Mouse (Mus musculus) intestine, embryonic 14.5 days (tissue): ENCODE measurements around the gene Tbx21. TPM values are rescaled to one million over a fixed set of nuclear protein-coding genes. Genes with fewer than 3 reads are reported as not detected.

Source experiments
- ATAC-seq: fragments of 200-750 bp; cut with Nextera tagmentation; replicated peaks from 2 replicates; pipeline ENCODE4 v1.8.0; 2017; ENCODE audit warnings: low read depth, moderate number of reproducible peaks, moderate TSS enrichment, moderate library complexity; ENCODE audit not compliant: low FRiP score, low TSS enrichment
- DNase-seq: peaks from one replicate; pipeline ENCODE4 v3.0.0-alpha.2; 2018; ENCODE audit warnings: low spot score
- H3K27ac ChIP-seq: fragments of 300-500 bp; sonication (generic); 2 replicates; pipeline ENCODE4 v1.5.1; 2014; ENCODE audit warnings: low read depth, mild to moderate bottlenecking, control low read depth
- H3K27me3 ChIP-seq: fragments of 300-500 bp; sonication (generic); replicated peaks from 2 replicates; pipeline ENCODE4 v1.6.1; 2014; ENCODE audit warnings: low read length, control low read depth; ENCODE audit not compliant: control insufficient read depth, insufficient read depth
- H3K36me3 ChIP-seq: fragments of 300-500 bp; sonication (generic); 2 replicates; pipeline ENCODE4 v1.6.1; 2014; ENCODE audit warnings: low read length, control low read depth; ENCODE audit not compliant: control insufficient read depth, insufficient read depth
- H3K4me1 ChIP-seq: fragments of 300-500 bp; sonication (generic); replicated peaks from 2 replicates; pipeline ENCODE4 v1.6.1; 2014; ENCODE audit warnings: low read length, control low read depth, mixed read lengths; ENCODE audit not compliant: control insufficient read depth, insufficient read depth
- H3K4me2 ChIP-seq: fragments of 300-500 bp; sonication (generic); 2 replicates; pipeline ENCODE4 v1.6.1; 2014; ENCODE audit warnings: low read length
- H3K4me3 ChIP-seq: fragments of 300-500 bp; sonication (generic); 2 replicates; pipeline ENCODE4 v1.5.1; 2014; ENCODE audit warnings: low read depth, low read length, control low read depth, mixed read lengths
- H3K9ac ChIP-seq: fragments of 300-500 bp; sonication (generic); 2 replicates; pipeline ENCODE4 v1.6.1; 2014; ENCODE audit warnings: mild to moderate bottlenecking, low read length
- H3K9me3 ChIP-seq: fragments of 300-500 bp; sonication (generic); 2 replicates; pipeline ENCODE4 v1.6.1; 2016; ENCODE audit warnings: low read length, control low read depth; ENCODE audit not compliant: control insufficient read depth
- WGBS: fragments of 180-500 bp; shearing (Covaris S2); extraction: QIAGEN DNeasy Blood & Tissue Kit; methylation state at CpG from one replicate; pipeline ENCODE4 v1.1.7; 2014; 5-methylcytosine and 5-hydroxymethylcytosine counted together
- polyA plus RNA-seq: library from polyadenylated mRNA; unstranded; fragments of >200 nt; fragmentation: Nextera tagmentation; extraction: Ambion mirVana; gene quantifications from 2 replicates; pipeline ENCODE4 v1.2.1, GENCODE M21; 2014

Gene Tbx21
- polyA plus RNA-seq, 1 experiment from 2014 or later = not detected

- Histone ChIP-seq H3K4me2 (no peak overlapping the region), H3K9me3 (no peaks in the 10 kb centered on the region), H3K4me3 (no peak overlapping the region), H3K9ac (no peak overlapping the region), H3K36me3 (0 out of 2 replicates have a peak, but pooled peaks cover 24% of the 10 kb centered on the region), H3K4me1 (peaks cover 7% of the 10 kb centered on the region; the same call in 1 of the 2 replicates), H3K27ac (no peak overlapping the region), H3K27me3 (peaks cover 39% of the 10 kb centered on the region)
- 75% methylated on average over 4 of the region's 4 CpGs for WGBS
- ATAC-seq = no peak
- no peak for DNase-seq
Measured at GRCm38 (mm10) chr11:97140811-97141210, 25.7 kb upstream of the Tbx21 start.

DNA sequence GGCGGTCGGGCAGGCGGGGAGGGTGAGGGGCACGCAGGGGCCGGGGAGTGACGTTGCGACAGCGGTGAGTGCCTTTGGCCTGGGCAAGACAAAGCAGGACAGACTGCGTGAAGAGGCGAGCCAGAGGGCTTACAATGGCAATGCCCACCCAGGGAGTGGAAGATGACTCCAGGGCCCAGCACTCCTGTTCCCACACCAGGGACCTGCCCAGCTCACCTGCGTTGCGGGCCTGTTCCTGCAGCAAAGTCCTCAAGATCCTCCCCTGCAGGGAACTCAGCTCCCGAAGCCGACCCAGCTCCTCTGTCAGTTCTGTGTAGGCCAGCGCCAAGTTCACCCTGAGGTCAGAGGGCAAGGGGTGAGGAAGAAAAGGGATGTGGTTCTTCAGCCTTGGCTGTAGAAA lies 24.1 kb upstream of the Tbx21 start:
- Histone ChIP-seq H3K4me2 (peak overlapping the region; percentile 44), H3K36me3 (0 out of 2 replicates have a peak, but pooled peaks cover 24% of the 10 kb centered on the region), H3K4me1 (peaks cover 7% of the 10 kb centered on the region; the same call in 1 of the 2 replicates), H3K9me3 (no peaks in the 10 kb centered on the region), H3K27ac (no peak overlapping the region), H3K4me3 (peak overlapping the region; percentile 24), H3K27me3 (peaks cover 39% of the 10 kb centered on the region), H3K9ac (no peak overlapping the region)
- DNase-seq (no peak), ATAC-seq (no peak)
- 21% methylated on average over 15 of the region's 15 CpGs for WGBS

DNA sequence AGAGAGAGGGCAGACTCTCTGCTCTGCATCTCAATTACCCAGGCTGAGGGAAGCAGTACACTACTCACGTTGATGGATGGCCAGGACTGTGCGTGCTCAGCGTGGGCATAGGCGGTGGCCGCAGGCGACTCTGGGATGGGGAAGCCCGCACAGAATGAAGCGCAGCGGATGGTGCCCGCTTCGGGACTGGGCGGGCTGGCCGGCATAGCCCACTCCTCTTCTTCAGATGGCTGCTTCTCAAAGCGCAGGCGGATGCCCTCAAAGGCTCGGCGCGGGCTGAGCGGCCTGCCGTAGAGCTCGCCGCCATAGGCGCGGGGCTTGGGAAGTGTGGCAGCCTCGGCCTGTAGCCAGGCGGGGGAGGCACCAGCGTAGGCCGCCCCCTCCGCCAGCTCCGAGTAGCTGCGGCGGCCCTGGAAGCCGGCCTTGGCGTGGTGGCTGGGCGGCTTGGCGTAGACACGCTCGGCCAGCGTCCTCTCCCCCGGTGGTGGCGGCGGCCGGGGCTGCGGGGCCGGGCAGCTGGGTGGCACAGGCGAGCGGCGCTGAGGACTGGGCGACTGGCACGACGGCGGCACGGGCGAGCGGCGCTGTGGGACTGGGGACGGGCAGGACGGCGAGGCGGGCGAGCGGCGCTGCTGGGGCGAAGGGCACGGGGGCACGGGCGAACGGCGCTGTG lies 23.6 kb upstream of the Tbx21 start:
- Histone ChIP-seq H3K4me3 (peak overlapping the region; percentile 24), H3K27me3 (peaks cover 39% of the 10 kb centered on the region), H3K4me2 (peak overlapping the region; percentile 44), H3K4me1 (peaks cover 7% of the 10 kb centered on the region; the same call in 1 of the 2 replicates), H3K36me3 (0 out of 2 replicates have a peak, but pooled peaks cover 21% of the 10 kb centered on the region), H3K9me3 (no peaks in the 10 kb centered on the region), H3K9ac (peak overlapping the region; percentile 8; the same call in 1 of the 2 replicates), H3K27ac (no peak overlapping the region)
- 17% methylated on average over 68 of the region's 69 CpGs for WGBS
- peak; percentile 37; the same call in 1 of the 2 replicates for ATAC-seq
- DNase-seq = no peak

DNA sequence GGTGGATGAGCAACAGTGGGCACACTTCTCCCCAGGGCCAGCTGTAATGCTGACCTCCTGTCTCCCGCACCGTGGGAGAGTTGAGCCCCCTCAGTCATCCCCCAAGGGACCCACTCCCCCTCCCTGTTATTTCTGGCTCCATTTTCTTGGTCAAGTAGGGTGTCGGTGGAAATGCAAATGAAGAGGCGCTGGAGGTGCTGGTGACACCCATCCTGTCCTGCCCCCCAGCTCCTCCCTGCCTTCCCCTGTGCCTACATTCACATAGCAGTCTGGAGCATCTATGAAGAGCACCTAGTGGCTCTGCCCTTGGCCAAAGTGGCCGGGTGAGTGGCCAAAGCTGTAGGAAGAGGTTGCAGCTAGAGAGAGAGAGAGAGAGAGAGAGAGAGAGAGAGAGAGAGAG lies 18.1 kb upstream of the Tbx21 start:
- WGBS = 49% methylated on average over 5 of the region's 5 CpGs
- H3K36me3 ChIP-seq = 0 out of 2 replicates have a peak, but pooled peaks cover 9% of the 10 kb centered on the region
- no peak overlapping the region for H3K27ac ChIP-seq
- H3K27me3 ChIP-seq = peaks cover 12% of the 10 kb centered on the region; the same call in 1 of the 2 replicates
- ATAC-seq (no peak), DNase-seq (no peak)
- no peak overlapping the region for H3K9ac ChIP-seq
- no peak overlapping the region for H3K4me2 ChIP-seq
- H3K4me1 ChIP-seq = no peaks in the 10 kb centered on the region
- H3K9me3 ChIP-seq = no peaks in the 10 kb centered on the region
- H3K4me3 ChIP-seq = no peak overlapping the region

GRCm38 (mm10) chr11:97132185-97132584 lies 17.1 kb upstream of the Tbx21 start:
- DNase-seq = no peak
- H3K36me3 ChIP-seq = 0 out of 2 replicates have a peak, but pooled peaks cover 5% of the 10 kb centered on the region
- H3K4me1 ChIP-seq = peaks cover 4% of the 10 kb centered on the region; the same call in 1 of the 2 replicates
- no peak overlapping the region for H3K4me3 ChIP-seq
- H3K4me2 ChIP-seq = no peak overlapping the region
- ATAC-seq = no peak
- no peak overlapping the region for H3K9ac ChIP-seq
- WGBS = 13% methylated on average over 6 of the region's 6 CpGs
- H3K9me3 ChIP-seq = no peaks in the 10 kb centered on the region
- 0 out of 2 replicates have a peak, but pooled peaks cover 5% of the 10 kb centered on the region for H3K27me3 ChIP-seq
- H3K27ac ChIP-seq = no peak overlapping the region

DNA sequence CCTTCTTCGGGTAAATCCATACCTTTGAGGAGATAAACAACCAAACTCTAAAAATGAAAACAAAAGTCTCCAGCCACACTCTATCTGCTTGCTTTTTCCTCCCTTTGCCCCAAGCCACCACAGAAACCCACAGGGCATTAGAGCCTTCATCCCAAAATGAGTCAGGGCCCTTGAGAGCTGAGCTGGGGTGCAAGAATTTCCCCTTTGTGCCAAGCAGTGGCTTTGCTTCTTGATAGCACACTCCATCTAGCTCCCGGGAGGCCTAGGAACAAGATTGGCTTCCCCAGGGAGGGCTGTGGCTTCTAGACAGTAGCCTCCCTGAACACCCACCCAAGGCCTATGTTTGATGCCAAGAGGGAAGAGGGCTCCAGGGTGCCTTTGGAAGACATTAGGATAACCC lies 16.6 kb upstream of the Tbx21 start:
- DNase-seq (no peak), ATAC-seq (no peak)
- Histone ChIP-seq H3K4me1 (peaks cover 4% of the 10 kb centered on the region; the same call in 1 of the 2 replicates), H3K27me3 (0 out of 2 replicates have a peak, but pooled peaks cover 3% of the 10 kb centered on the region), H3K36me3 (0 out of 2 replicates have a peak, but pooled peaks cover 2% of the 10 kb centered on the region), H3K4me3 (no peak overlapping the region), H3K4me2 (no peak overlapping the region), H3K9ac (no peak overlapping the region), H3K9me3 (no peaks in the 10 kb centered on the region), H3K27ac (no peak overlapping the region)
- WGBS = 63% methylated on average over 2 of the region's 2 CpGs

DNA sequence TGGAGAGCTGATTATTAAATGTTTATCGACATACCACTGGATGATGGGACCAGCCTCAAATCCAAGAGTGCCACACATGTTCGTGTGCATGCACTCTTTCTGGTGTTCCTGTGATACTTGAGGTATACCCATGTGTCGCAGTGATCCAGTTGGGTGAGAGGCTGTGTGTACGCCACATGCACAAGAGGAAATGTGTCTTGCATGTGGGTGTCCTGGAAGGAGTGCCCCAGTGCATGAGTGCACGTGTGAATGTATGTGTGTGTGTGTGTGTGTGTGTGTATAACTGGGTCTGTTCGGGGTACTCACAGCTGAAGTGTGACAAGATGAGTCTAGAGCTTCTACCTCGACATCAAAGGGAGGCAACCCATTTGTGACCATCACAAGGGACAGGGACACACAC lies 15.2 kb upstream of the Tbx21 start:
- WGBS = 78% methylated on average over 7 of the region's 7 CpGs
- Histone ChIP-seq H3K27ac (no peak overlapping the region), H3K36me3 (no peaks in the 10 kb centered on the region), H3K4me3 (no peak overlapping the region), H3K27me3 (0 out of 2 replicates have a peak, but pooled peaks cover 6% of the 10 kb centered on the region), H3K4me2 (no peak overlapping the region), H3K9ac (no peak overlapping the region), H3K9me3 (no peaks in the 10 kb centered on the region), H3K4me1 (peaks cover 4% of the 10 kb centered on the region; the same call in 1 of the 2 replicates)
- DNase-seq = no peak
- no peak for ATAC-seq

- ATAC-seq = no peak
- DNase-seq = no peak
- Histone ChIP-seq H3K9me3 (no peaks in the 10 kb centered on the region), H3K36me3 (no peaks in the 10 kb centered on the region), H3K9ac (no peak overlapping the region), H3K4me3 (no peak overlapping the region), H3K4me2 (no peak overlapping the region), H3K27ac (no peak overlapping the region), H3K4me1 (peaks cover 6% of the 10 kb centered on the region; the same call in 1 of the 2 replicates), H3K27me3 (0 out of 2 replicates have a peak, but pooled peaks cover 10% of the 10 kb centered on the region)
- 84% methylated on average over 3 of the region's 3 CpGs for WGBS
Measured at GRCm38 (mm10) chr11:97128956-97129355, 13.8 kb upstream of the Tbx21 start.
